Mouse (Mus musculus) neural tube, embryonic 12.5 days (tissue): Measurements from ENCODE around the gene Arntl. TPM values are rescaled to one million over a fixed set of nuclear protein-coding genes. Genes with fewer than 3 reads are reported as not detected.
A peak's percentile ranks its signal among the peaks of the same experiment; 100 is the strongest.

Source experiments
- ATAC-seq: fragments of 200-750 bp; cut with Nextera tagmentation; 2 replicates; pipeline ENCODE4 v1.8.0; 2017; ENCODE audit warnings: low read depth, mild to moderate bottlenecking, moderate TSS enrichment, moderate library complexity; ENCODE audit not compliant: low FRiP score
- H3K27ac ChIP-seq: fragments of 300-500 bp; sonication (generic); 2 replicates; pipeline ENCODE4 v1.5.1; 2016
- H3K27me3 ChIP-seq: fragments of 300-500 bp; sonication (generic); replicated peaks from 2 replicates; pipeline ENCODE4 v1.6.1; 2016; ENCODE audit warnings: mild to moderate bottlenecking
- H3K36me3 ChIP-seq: fragments of 300-500 bp; sonication (generic); 2 replicates; pipeline ENCODE4 v1.6.1; 2016; ENCODE audit warnings: mild to moderate bottlenecking
- H3K4me1 ChIP-seq: fragments of 300-500 bp; sonication (generic); 2 replicates; pipeline ENCODE4 v1.6.1; 2016
- H3K4me2 ChIP-seq: fragments of 300-500 bp; sonication (generic); replicated peaks from 2 replicates; pipeline ENCODE4 v1.6.1; 2016; ENCODE audit warnings: mild to moderate bottlenecking
- H3K4me3 ChIP-seq: fragments of 300-500 bp; sonication (generic); 2 replicates; pipeline ENCODE4 v1.5.1; 2016
- H3K9ac ChIP-seq: fragments of 300-500 bp; sonication (generic); 2 replicates; pipeline ENCODE4 v1.6.1; 2016; ENCODE audit warnings: mild to moderate bottlenecking
- H3K9me3 ChIP-seq: fragments of 300-500 bp; sonication (generic); 2 replicates; pipeline ENCODE4 v1.6.1; 2016; ENCODE audit warnings: mild to moderate bottlenecking
- WGBS: fragments of 180-500 bp; shearing (Covaris S2); methylation state at CpG from one replicate; pipeline ENCODE4 v1.1.7; 2016; 5-methylcytosine and 5-hydroxymethylcytosine counted together
- polyA plus RNA-seq: library from polyadenylated mRNA; unstranded; fragments of >200 nt; fragmentation: Nextera tagmentation; extraction: Ambion mirVana; gene quantifications from 2 replicates; pipeline ENCODE4 v1.2.1, GENCODE M21; 2016

Arntl gene
- polyA plus RNA-seq, 1 experiment from 2014 or later, result 7.6 TPM

DNA sequence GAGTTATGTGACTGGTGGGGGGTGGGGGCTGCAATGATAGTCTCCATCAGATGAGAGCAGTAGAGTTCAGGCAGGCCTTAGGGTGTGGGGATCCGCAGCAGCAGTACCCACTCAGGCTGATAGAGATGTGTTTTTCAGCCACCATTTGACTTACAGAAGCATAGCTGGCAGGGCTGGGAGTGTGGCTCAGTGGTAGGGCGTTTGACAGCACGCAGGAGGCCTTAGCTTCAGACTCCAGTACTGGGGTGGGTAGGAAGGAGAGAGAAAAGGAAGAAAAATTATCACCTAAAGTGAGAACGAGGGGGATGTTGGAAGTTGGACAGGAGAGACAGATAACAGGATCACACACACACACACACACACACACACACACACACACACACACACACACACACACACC, 71.2 kb downstream of the Arntl start:
- Histone ChIP-seq H3K9ac (no peak overlapping the region), H3K9me3 (no peaks in the 10 kb centered on the region), H3K36me3 (no peaks in the 10 kb centered on the region), H3K4me3 (no peak overlapping the region), H3K27ac (no peak overlapping the region), H3K27me3 (no peaks in the 10 kb centered on the region), H3K4me1 (no peaks in the 10 kb centered on the region), H3K4me2 (no peak overlapping the region)
- 93% methylated on average over 4 of the region's 4 CpGs for WGBS
- no peak for ATAC-seq

- Histone ChIP-seq H3K27me3 (no peaks in the 10 kb centered on the region), H3K27ac (no peak overlapping the region), H3K4me2 (no peak overlapping the region), H3K4me3 (no peak overlapping the region), H3K4me1 (no peaks in the 10 kb centered on the region), H3K9ac (no peak overlapping the region), H3K9me3 (no peaks in the 10 kb centered on the region), H3K36me3 (no peaks in the 10 kb centered on the region)
- 67% methylated on average over 2 of the region's 2 CpGs for whole genome bisulfite sequencing
- ATAC-seq, result no peak
These were observed 72.0 kb downstream of the Arntl start for GRCm38 (mm10) chr7:113279246-113279645.

- Histone ChIP-seq H3K27ac (no peak overlapping the region), H3K4me1 (no peaks in the 10 kb centered on the region), H3K9ac (no peak overlapping the region), H3K9me3 (no peaks in the 10 kb centered on the region), H3K4me2 (no peak overlapping the region), H3K4me3 (no peak overlapping the region), H3K27me3 (no peaks in the 10 kb centered on the region), H3K36me3 (no peaks in the 10 kb centered on the region)
- 86% methylated on average over 2 of the region's 2 CpGs for WGBS
- ATAC-seq, result no peak
These were observed 78.1 kb downstream of the Arntl start for GRCm38 (mm10) chr7:113285405-113285804.

- 83% methylated on average over 1 of the region's 1 CpGs for WGBS
- Histone ChIP-seq H3K36me3 (no peaks in the 10 kb centered on the region), H3K27me3 (no peaks in the 10 kb centered on the region), H3K4me1 (no peaks in the 10 kb centered on the region), H3K4me3 (no peak overlapping the region), H3K27ac (no peak overlapping the region), H3K4me2 (no peak overlapping the region), H3K9ac (no peak overlapping the region), H3K9me3 (no peaks in the 10 kb centered on the region)
- ATAC-seq, result no peak
These were observed 81.9 kb downstream of the Arntl start for GRCm38 (mm10) chr7:113289211-113289610.

DNA sequence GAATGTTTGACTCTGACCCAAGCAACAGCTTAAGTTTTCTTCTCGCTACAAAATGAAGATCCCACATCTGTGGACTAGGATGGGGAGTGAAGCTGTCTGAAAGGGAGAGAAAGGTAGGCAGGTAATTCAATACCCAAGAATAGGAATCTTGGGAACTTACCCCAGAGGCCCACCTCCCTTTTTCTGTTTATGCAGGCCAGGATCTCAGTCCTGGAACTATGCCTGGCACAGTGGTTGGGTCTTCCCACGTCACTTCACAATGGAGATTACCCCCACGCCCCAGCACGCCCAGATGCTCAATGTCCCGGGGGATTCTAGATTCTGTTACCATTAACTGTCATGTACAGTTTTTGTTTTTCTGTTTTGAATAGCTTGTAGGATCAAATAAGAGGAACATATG, 84.5 kb downstream of the Arntl start:
- Histone ChIP-seq H3K27ac (no peak overlapping the region), H3K27me3 (no peaks in the 10 kb centered on the region), H3K4me2 (no peak overlapping the region), H3K36me3 (no peaks in the 10 kb centered on the region), H3K4me1 (peaks cover 11% of the 10 kb centered on the region), H3K9ac (no peak overlapping the region), H3K9me3 (no peaks in the 10 kb centered on the region), H3K4me3 (no peak overlapping the region)
- no peak for ATAC-seq
- 86% methylated on average over 5 of the region's 5 CpGs for WGBS

DNA sequence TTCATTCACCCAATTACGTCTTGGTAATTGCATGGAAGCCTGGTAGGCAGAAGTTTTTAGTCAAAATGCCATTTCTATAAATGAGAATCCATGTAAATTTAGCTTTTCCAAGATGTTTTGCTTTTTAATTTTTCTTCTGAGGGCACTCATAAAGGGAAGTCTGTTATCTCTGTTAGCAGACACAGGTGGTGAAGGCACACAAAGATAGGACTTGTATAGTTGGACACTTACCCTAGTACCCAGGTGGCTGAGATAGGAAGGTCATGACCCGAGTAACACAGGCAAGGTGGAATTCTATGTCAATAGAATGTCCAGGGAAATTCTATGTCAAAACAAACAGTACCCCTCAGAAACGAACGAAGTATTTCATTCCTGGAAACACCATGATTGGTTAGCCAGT, 84.9 kb downstream of the Arntl start:
- H3K27me3 ChIP-seq, result no peaks in the 10 kb centered on the region
- no peak overlapping the region for H3K9ac ChIP-seq
- ATAC-seq, result no peak
- no peak overlapping the region for H3K27ac ChIP-seq
- peaks cover 11% of the 10 kb centered on the region for H3K4me1 ChIP-seq
- no peaks in the 10 kb centered on the region for H3K36me3 ChIP-seq
- H3K4me2 ChIP-seq, result no peak overlapping the region
- 90% methylated on average over 4 of the region's 4 CpGs for WGBS
- H3K9me3 ChIP-seq, result no peaks in the 10 kb centered on the region
- H3K4me3 ChIP-seq, result no peak overlapping the region

- peaks cover 11% of the 10 kb centered on the region for H3K4me1 ChIP-seq
- H3K4me3 ChIP-seq, result no peak overlapping the region
- no peak overlapping the region for H3K27ac ChIP-seq
- 93% methylated on average over 6 of the region's 6 CpGs for WGBS
- H3K9me3 ChIP-seq, result no peaks in the 10 kb centered on the region
- ATAC-seq, result no peak
- no peak overlapping the region for H3K9ac ChIP-seq
- peaks cover 6% of the 10 kb centered on the region; the same call in 1 of the 2 replicates for H3K36me3 ChIP-seq
- no peaks in the 10 kb centered on the region for H3K27me3 ChIP-seq
- H3K4me2 ChIP-seq, result no peak overlapping the region
These were observed 87.3 kb downstream of the Arntl start for GRCm38 (mm10) chr7:113294598-113294997.

DNA sequence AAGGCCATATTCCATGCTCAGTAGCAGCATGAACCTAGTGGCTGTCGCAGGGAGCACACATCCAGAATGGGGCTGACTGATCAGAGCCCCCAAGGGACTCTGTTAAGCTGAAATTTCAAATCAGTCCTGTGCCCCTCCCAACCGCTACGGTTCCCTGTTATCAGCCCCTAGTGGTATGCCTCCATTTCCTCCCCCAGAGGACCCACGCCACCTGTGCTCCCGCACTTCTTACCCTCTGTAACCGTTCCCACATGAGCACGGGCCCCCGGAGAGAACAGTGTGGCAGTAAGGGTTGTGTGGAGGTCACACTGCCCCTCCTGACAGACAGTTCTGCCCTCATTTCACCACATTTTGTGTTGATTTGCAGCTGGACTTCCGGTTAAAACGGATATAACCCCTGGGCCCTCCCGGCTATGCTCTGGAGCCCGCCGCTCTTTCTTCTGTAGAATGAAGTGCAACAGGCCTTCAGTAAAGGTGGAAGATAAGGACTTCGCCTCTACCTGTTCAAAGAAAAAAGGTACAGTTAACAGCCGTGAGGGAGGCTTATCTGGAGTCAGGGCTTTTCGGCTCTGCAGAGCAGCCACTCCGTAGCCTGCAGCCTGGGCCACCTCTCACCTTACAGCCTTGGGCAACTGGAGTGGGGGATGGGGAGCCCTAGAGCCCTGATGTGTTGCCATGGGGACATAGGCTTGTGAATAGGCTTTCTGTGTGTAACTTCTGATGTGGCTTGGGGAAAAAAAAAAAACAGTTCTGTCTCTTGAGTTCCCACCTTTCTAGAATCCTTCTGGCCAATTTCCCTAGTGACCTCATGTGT, 88.0 kb downstream of the Arntl start:
- Histone ChIP-seq H3K36me3 (peaks cover 6% of the 10 kb centered on the region; the same call in 1 of the 2 replicates), H3K9ac (no peak overlapping the region), H3K9me3 (no peaks in the 10 kb centered on the region), H3K4me1 (peaks cover 11% of the 10 kb centered on the region), H3K27ac (no peak overlapping the region), H3K27me3 (no peaks in the 10 kb centered on the region), H3K4me3 (no peak overlapping the region), H3K4me2 (peak overlapping the region; percentile 8)
- ATAC-seq, result no peak
- 40% methylated on average over 17 of the region's 17 CpGs for WGBS

DNA sequence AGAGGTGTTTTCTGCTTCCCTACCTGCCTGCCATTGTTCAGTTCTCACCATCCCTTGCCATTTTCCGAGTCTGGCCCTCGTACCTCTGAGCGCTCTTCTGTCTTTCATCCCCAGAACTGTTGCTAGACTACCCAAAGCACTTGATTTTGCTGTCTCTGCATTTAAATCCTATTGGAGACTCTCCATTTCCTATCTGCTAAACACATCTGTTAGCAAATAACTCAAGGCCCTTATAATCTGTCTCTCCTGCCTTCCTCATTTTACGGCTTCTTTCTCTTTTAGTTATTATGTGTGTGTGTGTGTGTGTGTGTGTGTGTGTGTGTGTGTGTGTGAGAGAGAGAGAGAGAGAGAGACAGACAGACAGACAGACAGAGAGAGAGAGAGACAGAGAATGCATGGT, 90.5 kb downstream of the Arntl start:
- H3K36me3 ChIP-seq, result peaks cover 7% of the 10 kb centered on the region; the same call in 1 of the 2 replicates
- 96% methylated on average over 4 of the region's 4 CpGs for WGBS
- H3K4me1 ChIP-seq, result peaks cover 11% of the 10 kb centered on the region
- no peaks in the 10 kb centered on the region for H3K9me3 ChIP-seq
- H3K9ac ChIP-seq, result no peak overlapping the region
- H3K4me3 ChIP-seq, result no peak overlapping the region
- no peaks in the 10 kb centered on the region for H3K27me3 ChIP-seq
- ATAC-seq, result no peak
- no peak overlapping the region for H3K4me2 ChIP-seq
- H3K27ac ChIP-seq, result no peak overlapping the region

DNA sequence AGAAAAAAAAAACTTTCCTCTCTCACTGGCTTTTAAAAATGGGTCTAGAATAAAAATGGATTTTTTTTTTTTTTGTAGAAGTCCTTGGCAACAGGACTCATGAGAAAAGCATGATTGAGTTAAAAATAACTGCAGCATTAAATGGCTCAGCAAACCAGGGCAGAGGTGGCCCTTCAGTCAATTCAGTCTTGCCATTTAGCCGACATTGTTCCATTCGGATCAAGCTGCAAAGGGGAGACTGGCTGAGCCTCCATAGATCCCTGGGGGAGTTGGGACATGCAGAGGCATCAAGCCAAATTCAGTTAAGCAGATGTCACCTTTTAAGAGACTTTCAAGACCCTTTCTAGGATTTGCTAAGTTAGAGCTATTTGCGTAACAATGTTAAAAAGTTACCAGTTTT, 102.9 kb downstream of the Arntl start:
- H3K27ac ChIP-seq, result no peak overlapping the region
- H3K9me3 ChIP-seq, result no peaks in the 10 kb centered on the region
- ATAC-seq, result no peak
- no peaks in the 10 kb centered on the region for H3K36me3 ChIP-seq
- no peak overlapping the region for H3K9ac ChIP-seq
- WGBS, result 76% methylated on average over 3 of the region's 3 CpGs
- no peaks in the 10 kb centered on the region for H3K27me3 ChIP-seq
- no peaks in the 10 kb centered on the region for H3K4me1 ChIP-seq
- no peak overlapping the region for H3K4me3 ChIP-seq
- H3K4me2 ChIP-seq, result no peak overlapping the region

GRCm38 (mm10) chr7:113311784-113312183, 104.5 kb downstream of the Arntl start:
- H3K4me1 ChIP-seq, result no peaks in the 10 kb centered on the region
- 0 out of 2 replicates have a peak, but pooled peaks cover 8% of the 10 kb centered on the region for H3K36me3 ChIP-seq
- no peak for ATAC-seq
- no peaks in the 10 kb centered on the region for H3K9me3 ChIP-seq
- H3K9ac ChIP-seq, result no peak overlapping the region
- no peak overlapping the region for H3K27ac ChIP-seq
- no peak overlapping the region for H3K4me3 ChIP-seq
- 25% methylated on average over 2 of the region's 2 CpGs for WGBS
- H3K4me2 ChIP-seq, result no peak overlapping the region
- H3K27me3 ChIP-seq, result no peaks in the 10 kb centered on the region

- no peak overlapping the region for H3K4me3 ChIP-seq
- no peak overlapping the region for H3K4me2 ChIP-seq
- no peak overlapping the region for H3K9ac ChIP-seq
- no peak for ATAC-seq
- peaks cover 10% of the 10 kb centered on the region for H3K4me1 ChIP-seq
- H3K9me3 ChIP-seq, result no peaks in the 10 kb centered on the region
- 83% methylated on average over 1 of the region's 1 CpGs for WGBS
- 0 out of 2 replicates have a peak, but pooled peaks cover 14% of the 10 kb centered on the region for H3K36me3 ChIP-seq
- H3K27ac ChIP-seq, result no peak overlapping the region
- no peaks in the 10 kb centered on the region for H3K27me3 ChIP-seq
These were observed 112.9 kb downstream of the Arntl start for GRCm38 (mm10) chr7:113320128-113320527.

- no peak for ATAC-seq
These were observed 126.8 kb downstream of the Arntl start for GRCm38 (mm10) chr7:113334036-113334435.

More at GRCm38 (mm10) chr7:113334036-113334435, 126.8 kb downstream of the Arntl start:
- no peak overlapping the region for H3K9ac ChIP-seq
- no peaks in the 10 kb centered on the region for H3K36me3 ChIP-seq
- H3K27ac ChIP-seq, result no peak overlapping the region
- no peaks in the 10 kb centered on the region for H3K9me3 ChIP-seq
- no peaks in the 10 kb centered on the region for H3K4me1 ChIP-seq
- no peaks in the 10 kb centered on the region for H3K27me3 ChIP-seq
- H3K4me3 ChIP-seq, result no peak overlapping the region
- H3K4me2 ChIP-seq, result no peak overlapping the region
